Mouse (Mus musculus): ENCODE results near the gene Inf2. TPM values are rescaled to one million over a fixed set of nuclear protein-coding genes. Genes with fewer than 3 reads are reported as not detected.

The Inf2 gene
- total RNA-seq, 4 experiments from 2014 or later = 171 to 194 (median 182) TPM

GRCm38 (mm10) chr12:112658619-112659018, 70.0 kb downstream of the Inf2 start:
- DNase-seq (ENCODE audit: low spot score in 2 of 2) = no peak

DNA sequence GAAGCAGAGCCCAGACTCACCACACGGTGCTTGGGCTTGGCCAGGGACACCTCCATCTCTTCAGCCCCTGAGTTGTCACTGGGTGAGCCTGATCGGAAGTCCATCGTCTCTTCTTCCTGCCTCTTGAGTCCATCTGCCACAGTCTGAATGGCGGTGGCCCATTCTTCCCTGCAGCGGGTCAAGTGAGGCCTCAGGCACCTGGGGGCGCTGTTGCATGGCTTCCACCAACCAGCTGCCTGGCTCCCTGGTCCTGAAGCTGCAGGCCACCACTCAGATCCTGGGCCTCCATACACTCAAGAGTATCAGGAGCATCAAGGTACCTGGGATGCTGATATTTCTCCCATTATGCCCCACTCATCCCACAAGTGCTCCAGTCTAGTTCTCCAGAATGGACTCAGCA, 70.5 kb downstream of the Inf2 start:
- peak in 1 of 2 experiments; percentile 48 for DNase-seq (ENCODE audit: low spot score in 2 of 2)

- no peak for DNase-seq (ENCODE audit: low spot score in 2 of 2)
Observed at GRCm38 (mm10) chr12:112660576-112661326, 72.2 kb downstream of the Inf2 start.

GRCm38 (mm10) chr12:112661327-112661605, 72.7 kb downstream of the Inf2 start:
- no peak for DNase-seq (ENCODE audit: low spot score in 2 of 2)

- DNase-seq (ENCODE audit: low spot score in 2 of 2) = no peak
Observed at GRCm38 (mm10) chr12:112661851-112662250, 73.3 kb downstream of the Inf2 start.

- DNase-seq (ENCODE audit: low spot score in 2 of 2) = no peak
Observed at GRCm38 (mm10) chr12:112663303-112663702, 74.7 kb downstream of the Inf2 start.

GRCm38 (mm10) chr12:112663716-112664115, 75.1 kb downstream of the Inf2 start:
- DNase-seq (ENCODE audit: low spot score in 2 of 2) = no peak

GRCm38 (mm10) chr12:112664124-112664523, 75.5 kb downstream of the Inf2 start:
- no peak for DNase-seq (ENCODE audit: low spot score in 2 of 2)

DNA sequence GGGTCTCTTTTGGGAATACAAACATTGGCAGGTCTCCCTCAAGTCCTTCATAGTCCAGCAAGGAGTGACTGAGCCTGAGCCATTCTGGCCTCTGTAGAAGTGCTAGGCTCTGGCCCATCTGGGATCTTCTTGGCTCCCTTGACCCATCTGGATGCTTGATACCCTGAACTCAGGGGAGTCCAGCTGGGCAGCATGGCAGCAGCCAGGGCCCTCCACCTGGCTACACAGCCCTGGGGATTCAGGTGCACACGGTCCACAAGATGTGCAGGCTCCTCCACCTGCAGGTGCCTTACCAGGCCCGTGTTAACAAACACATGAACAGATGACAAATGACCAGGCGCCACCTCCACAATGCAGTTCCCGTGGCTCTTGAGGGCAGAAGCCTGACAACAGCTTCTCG, 76.1 kb downstream of the Inf2 start:
- DNase-seq (ENCODE audit: low spot score in 2 of 2) = no peak

Small RNA genes within 50 kb of the gene (microRNA-seq; reads per million reads assigned to microRNA genes)
- 0.21 to 2.2 reads per million in 2 experiments for gene Mir6939

Other genes starting within 250 kb of the Inf2 start
- gene A530016L24Rik, start 99.3 kb upstream of the Inf2 start, total RNA-seq (2022) = under 1 TPM; 0.20 to 0.37 (median 0.34) TPM
- 100 to 1,000 TPM; 115 to 127 (median 124) TPM for gene Tmem179, start 72.0 kb upstream of the Inf2 start, total RNA-seq (2022)
- gene Adssl1, start 31.3 kb downstream of the Inf2 start, total RNA-seq (2022) = 10 to 100 TPM; 21.8 to 41.0 (median 28.6) TPM
- 10 to 100 TPM; 16.8 to 26.8 (median 23.8) TPM for gene Siva1, start 55.9 kb downstream of the Inf2 start, total RNA-seq (2022)
- gene Akt1, start 86.1 kb downstream of the Inf2 start, total RNA-seq (2022) = 100 to 1,000 TPM; 158 to 174 (median 171) TPM
- gene Zbtb42, start 90.0 kb downstream of the Inf2 start, total RNA-seq (2022) = 1 to 10 TPM in 2 of 4 experiments, under 1 TPM in 2; 0.81 to 1.7 (median 1.1) TPM
- gene Cep170b, start 131.7 kb downstream of the Inf2 start, total RNA-seq (2022) = 100 to 1,000 TPM; 252 to 327 (median 295) TPM
- 10 to 100 TPM in 3 of 4 experiments, 1 to 10 TPM in 1; 10.0 to 22.8 (median 16.5) TPM for gene Pld4, start 171.9 kb downstream of the Inf2 start, total RNA-seq (2022)
- gene Ahnak2, start 213.9 kb downstream of the Inf2 start, total RNA-seq (2022) = 1 to 10 TPM; 7.5 to 9.3 (median 8.1) TPM
- gene Clba1, start 220.2 kb downstream of the Inf2 start, total RNA-seq (2022) = 10 to 100 TPM; 15.1 to 16.5 (median 16.1) TPM
- gene Cdca4, start 240.6 kb downstream of the Inf2 start, total RNA-seq (2022) = 10 to 100 TPM in 3 of 4 experiments, 1 to 10 TPM in 1; 9.5 to 12.3 (median 10.2) TPM